Mouse (Mus musculus): Measurements from ENCODE around the gene Ctsd.

Ctsd gene

DNA sequence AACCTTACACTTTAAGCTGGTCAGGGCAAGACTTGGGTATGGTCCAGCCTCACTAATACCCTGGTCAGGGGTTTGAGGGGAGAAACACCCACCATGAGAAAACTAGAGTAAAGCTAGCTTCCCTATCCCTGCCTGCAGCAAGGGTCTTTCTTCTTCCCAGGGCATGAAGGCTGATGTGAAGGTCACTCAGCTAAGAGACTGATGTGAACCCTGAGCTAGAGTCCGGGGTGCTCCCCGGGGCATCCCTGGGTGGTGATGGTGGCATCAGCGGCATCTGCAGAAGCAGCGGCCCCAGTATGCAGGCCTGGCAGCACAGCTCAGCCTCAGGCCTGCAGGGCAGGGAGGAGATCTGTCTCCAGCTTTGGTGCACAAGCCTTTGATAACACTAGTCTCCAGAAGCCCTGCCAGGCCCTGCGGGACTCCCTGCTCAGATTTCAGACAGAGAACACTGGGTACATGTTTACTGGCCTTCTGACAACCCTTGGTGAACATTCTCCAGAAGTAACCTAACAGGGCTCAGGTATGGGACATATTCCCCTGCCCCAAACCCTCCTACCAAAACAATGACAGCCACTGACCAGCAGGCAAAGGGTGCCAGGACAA, 13.3 kb downstream of the Ctsd start:
- no peak for DNase-seq (ENCODE audit: low read depth, low spot score)

DNA sequence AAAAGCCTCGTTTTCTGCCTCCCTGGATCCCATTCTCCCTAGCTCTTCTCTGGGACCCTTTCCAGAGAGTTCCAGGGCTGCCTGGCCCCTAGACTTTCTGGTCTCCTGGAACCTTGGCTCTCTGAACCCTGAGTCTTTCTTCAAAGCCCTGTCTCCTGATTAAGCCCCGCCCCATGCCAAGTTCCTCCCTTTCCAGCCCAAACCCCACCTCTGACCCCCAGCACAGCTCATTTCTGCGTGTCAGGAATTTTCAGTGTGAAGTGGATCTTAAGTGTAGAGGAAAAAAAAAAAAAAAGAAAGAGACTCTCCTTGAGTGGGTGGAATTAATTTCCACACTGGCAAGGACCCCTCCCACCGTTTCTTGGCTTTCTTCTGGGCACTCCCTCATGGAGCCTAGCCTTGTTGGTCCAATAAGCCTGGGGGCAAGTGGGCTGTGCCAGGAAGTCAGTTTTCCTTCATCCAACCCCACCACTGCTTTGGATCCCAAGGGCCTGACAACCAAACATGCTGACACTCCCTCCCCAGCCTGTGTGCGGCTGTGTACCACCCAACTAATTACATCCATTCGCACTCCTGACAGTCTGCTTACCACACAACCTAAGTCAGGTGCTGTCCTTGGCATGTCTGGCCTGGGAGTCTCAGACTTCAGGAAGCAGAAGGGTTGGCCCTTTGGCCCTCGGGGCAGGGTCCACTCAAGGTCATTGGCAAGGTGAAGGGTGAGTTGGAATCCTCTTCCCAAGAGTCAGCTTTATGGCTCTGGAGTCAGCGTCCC, 14.0 kb downstream of the Ctsd start, which contains the start of gene Ifitm10:
Ifitm10 (minus strand) TSS at position 113 of the 772 bp plus-strand sequence.
- DNase-seq (ENCODE audit: low read depth, low spot score): no peak

DNA sequence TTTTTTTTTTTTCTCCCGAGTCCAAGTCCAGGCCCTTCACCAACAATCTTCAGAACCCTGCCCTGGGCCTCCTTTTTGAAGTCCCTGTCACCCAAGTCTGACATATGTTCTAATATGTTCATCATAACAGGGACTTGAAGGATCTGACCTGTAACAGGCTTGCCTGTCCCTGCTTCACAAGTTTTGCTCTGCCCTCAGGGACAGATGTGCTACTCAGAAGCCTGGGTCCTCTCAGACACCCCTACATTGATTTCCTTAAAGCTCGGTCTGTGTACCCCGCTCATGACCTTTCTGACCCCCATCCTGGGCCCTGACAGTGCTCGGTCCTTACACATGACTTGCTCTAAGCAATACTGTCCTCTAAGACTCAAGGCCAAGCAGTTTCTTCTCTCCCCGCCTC, 14.8 kb downstream of the Ctsd start:
- no peak for DNase-seq (ENCODE audit: low read depth, low spot score)

DNA sequence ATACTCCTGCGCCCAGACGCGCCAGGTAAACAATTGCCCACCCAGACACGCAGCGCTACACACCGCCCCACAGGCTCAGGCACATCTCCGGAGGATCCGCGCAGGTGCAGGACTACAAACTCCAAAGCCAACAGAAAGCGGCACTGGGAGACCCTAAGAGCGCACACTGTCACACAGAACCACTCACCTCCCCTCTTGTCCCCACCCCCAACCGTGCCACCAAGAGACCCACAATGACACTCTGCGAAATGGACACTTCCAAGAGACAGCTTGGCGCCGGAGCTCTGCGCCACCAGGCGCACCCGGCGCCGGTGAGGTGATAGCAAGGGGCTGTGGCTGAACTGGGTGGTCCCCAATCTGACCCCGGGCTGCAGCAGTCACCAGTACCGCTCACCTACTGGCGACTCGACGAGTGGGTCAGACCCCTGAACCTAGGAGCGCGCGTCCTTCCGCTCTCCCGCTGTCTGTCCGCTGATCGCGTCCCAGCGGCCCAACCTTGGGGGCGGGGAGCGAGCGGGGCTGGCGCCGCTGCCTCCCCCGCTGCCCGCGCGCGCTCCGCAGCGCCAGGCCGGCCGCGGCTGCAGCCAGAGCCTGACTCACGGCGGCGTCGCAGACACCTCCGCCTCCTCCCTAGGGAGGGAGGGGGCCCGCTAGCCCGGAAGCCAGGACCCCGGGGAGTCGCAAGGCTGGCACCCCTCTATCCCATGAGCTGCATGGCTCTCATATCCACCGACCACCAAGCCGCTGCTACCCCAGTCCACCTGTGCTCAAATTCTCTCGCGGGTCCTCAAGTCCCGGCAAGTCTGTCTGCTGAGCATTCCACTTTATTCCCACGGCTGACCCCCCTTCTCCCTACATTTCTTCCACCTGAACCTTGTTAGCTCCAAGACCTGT, 15.8 kb downstream of the Ctsd start:
- DNase-seq (ENCODE audit: low read depth, low spot score): no peak

DNA sequence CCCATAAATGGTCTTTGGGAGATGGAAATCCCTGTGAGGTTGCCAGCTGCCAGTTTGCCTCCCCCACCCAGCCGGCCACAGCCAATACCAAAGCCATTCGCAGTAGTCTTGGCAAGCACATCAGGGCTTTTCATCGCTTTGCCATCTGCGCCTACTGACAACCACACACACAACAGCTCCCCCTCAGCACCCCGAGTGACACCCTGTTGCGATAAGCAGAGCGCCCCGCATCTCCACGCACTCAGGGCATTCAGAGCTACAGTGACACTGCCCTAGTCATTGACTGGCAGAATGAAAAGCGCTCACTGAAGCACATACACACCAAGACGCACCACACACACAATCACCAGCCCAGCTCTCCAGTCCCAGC, 16.5 kb downstream of the Ctsd start:
- no peak for DNase-seq (ENCODE audit: low read depth, low spot score)

DNA sequence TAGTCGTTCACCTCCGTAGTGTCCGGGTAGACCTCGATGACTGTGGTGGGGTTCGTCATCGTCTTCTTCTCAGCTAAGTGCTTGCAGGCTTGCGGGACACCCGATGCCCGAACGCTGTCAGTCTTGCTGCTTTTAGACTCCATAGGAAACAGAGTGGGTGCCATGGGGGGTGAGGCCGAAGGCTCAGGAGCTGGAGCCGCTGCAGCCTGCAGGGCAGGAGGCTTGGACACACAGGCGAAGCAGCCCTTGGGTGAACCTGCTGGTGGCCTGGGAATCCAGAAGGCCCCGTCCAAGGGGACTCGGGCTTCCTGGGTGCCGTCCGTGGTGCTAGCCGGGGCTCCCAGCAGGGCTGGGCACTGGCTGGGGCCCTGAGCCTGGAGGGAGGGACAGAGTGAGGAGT, 16.9 kb downstream of the Ctsd start:
- DNase-seq (ENCODE audit: low read depth, low spot score): no peak

DNA sequence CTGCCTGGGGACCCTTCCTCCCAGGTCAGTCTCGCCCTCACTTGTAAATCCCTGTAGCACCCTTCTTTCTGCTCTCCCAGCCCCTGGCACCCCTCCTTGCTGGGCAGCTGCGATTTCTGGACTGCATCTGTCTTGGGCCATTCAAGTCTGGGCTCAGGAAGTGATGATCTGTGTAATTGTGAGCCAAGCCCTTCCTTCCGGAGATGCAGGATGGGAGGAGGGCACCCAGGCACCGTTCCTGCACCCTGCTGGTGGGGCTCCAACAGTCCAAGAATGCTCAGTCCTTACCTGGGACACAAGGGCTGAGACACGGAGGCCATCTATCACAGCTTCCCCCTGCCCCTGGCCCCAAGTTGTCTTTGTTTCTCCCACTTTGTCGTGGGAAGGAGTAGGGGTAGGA, 18.0 kb downstream of the Ctsd start:
- no peak for DNase-seq (ENCODE audit: low read depth, low spot score)

DNA sequence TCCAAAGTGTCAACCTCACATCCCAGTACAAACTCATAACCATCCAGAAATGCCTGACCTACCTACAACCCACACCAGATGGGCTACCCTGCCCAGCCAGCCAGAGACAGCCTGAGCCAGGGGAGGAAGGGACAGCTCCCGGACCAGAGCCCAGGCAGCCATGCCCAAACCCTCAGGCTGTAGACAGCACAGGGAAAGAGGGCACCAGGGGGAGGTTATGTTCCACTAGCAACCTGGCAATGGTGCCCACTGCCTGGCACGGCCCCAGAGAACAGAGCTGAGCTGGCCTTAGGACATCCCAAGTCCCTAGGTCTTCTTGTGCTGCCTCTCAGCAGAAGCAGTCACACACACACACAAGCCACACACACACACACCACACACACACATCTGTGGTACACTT, 19.0 kb downstream of the Ctsd start:
- no peak for DNase-seq (ENCODE audit: low read depth, low spot score)

DNA sequence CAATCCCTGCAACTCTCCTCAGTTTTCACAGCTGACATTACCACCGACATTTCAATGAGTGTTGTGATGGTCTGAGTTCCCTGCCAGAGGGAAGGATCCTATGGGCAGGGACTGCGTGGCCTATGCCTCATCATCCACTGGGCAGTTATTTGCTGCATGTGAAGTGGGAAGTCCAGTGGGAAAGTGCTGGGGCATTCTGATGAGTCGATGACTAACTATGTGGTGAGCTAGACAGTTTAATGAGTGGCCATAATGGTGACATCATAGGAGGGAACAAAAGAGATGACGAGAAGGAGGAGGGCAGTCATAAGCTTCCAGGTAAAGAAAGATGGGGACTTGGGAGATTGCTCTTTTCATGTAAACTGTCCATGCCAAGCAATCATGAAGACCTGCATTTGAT, 24.7 kb downstream of the Ctsd start:
- DNase-seq (ENCODE audit: low read depth, low spot score): no peak

DNA sequence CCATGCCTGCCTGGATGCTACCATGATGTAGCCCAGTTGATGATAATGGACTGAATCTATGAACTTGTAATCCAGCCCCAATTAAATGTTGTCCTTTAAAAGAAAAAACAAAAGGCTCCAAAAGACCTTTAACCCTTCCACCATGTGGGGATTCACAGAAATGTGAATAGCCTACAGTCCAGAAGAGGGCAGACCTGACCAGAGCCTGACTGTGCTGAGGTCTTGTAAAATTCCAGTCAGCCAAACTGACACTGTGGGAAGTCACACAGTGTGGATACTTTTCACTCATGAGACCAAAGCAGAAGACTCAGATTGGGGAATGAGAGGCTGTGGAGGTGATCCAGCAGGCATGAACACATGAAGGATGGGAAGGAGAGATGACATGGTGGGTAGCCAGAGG, 27.1 kb downstream of the Ctsd start:
- DNase-seq (ENCODE audit: low read depth, low spot score): no peak

DNA sequence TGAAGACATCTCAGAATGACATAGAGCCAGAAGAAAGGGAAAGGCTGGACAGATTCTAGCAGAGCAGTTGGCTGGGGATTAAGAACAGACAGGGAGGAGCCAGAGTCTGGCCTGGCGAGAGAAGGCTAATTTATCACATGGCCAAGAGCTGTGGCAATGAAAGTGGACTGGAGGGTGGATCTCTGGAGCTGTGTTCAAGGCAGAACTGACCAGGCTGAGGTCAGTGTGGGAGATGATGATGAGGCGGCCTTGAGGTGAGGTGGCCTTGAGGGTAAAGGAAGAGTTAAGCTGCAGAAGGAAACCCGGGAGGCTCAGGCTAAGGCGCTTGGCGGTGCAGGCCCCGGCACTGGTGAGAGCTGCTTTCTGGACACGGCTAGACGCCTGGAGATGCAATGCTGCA, 28.7 kb downstream of the Ctsd start:
- no peak for DNase-seq (ENCODE audit: low read depth, low spot score)

DNA sequence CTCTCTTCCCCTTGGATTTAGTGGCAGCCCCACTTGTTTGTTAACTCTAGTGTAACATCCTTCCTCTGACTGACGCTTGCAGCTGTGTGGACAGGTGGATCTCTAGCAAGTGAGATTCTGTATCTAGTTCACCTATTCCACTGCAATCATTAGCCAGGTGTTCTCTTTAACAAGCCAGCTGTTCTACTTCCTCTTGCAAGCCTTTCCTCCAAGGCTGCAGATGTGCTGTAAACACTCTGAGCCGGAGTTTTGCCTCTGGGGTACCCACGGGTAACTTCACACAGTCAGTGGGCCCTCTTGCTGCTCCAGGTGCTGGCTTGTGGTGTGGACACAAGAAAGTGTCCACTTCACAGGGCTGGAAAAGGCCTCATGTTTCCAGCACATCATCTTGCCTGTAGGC, 30.3 kb downstream of the Ctsd start:
- DNase-seq (ENCODE audit: low read depth, low spot score): no peak

DNA sequence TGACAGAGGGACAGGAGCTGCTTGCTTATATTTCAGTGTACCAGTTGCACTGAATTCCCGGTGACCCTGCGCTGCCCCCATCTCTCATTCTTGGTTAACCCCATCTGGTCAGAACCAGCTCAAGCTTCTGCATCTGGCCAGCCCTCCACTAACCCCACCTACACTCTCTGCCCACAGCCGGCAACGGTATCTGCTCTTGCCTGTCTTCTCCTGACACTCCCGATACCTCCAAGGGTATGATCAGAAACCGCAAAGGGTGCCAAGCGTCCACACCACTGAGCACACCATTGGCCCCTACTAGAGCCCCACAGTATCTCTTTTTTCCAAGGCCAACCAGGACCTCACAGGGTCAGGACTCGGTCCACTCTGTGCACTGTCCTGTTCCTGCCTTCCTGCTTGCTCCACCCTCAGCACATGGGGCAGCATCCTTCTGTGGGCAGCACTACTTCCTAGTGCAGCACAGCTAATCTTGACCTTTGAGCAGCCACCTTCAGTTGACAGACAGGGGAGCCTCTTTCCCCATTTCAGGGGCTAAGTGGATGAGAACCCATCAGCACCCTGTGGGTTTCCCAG, 33.1 kb downstream of the Ctsd start:
- DNase-seq (ENCODE audit: low read depth, low spot score): no peak

DNA sequence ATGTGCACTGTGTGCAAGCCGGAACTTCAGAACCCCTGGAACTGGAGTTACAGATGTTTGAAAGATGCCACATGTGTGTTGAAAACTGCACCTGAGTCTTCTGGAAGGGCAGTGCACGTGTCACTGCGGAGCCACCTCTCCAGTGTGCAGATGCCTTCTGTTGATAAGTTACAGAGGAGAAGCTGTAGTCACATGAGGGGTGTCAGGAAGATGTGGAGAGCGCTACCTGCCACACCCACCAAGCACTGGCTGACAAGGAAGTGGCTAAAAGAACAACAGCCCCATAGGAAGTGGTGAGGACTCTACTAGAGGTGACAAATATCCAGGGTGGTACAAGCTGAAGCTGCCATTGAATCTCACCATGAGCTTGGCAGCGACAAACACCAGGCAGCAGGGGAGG, 34.0 kb downstream of the Ctsd start:
- DNase-seq (ENCODE audit: low read depth, low spot score): peak; percentile 87

DNA sequence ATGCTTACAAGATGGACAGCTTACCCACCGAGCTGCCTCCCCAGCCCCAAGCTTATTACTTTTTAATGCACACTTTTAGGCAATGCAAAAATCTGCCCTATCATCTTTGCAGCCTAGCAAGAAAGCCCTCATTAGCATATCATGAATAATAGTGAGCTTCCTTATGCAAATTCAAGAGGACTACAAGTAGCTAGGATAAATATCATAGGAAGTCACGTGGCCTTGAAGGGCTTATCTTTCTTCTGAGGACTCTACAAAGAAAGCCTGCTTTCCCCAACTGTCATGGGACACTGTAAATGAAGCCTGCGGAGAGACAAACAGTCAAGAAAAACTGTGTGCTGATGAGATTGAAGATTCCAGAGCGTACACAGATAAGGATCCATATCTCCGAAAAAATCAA, 36.3 kb downstream of the Ctsd start:
- DNase-seq (ENCODE audit: low read depth, low spot score): peak; percentile 69

DNA sequence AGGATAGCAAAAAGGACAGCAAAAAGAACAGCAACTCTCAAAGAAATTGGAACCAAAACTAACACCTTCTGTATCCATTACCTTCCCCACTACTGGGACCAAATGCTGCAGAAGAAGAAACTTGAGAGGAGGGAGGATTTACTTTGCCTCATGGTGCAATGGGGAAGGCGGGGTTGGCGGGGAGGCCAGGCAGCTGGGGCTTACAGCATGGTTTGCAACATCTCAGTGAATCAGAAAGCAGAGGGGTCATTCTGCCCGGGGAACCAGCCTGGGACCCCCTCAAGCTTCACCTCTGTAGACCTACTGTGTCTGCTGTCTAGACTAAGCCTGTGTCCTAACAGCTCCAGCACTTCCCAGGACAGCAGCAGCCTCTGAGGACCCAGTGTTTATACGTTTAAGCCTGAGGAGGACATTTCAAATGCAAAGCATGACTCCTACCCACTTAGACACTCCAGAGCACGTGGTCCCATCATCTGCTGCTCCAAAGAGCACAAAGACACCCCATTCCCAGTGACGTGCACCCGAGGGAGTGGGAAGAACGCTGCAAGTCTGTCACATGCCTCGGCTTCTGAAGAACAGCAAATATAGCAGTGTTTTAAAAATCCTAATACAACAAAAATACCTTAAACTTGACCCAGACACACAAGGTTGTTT, 38.4 kb downstream of the Ctsd start:
- no peak for DNase-seq (ENCODE audit: low read depth, low spot score)

DNA sequence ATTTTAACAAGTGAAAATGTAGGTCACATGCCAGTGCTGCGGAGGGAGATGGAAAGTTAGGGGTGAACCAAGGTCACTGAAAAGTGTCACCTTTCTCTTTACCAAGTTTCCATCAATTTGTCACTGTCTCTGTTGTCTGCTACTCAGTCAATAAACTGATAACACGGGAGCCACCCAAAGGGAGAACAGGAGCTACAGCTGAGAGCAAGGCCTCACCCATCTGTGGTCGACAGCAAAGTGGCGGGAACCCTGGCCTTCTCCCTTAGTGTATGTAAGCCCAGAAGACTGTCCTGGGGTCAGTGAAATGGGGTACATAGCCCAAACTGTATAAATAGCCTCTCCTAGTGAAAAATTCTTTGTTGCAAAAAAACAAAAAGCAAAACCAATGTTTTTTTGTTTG, 40.3 kb downstream of the Ctsd start:
- DNase-seq (ENCODE audit: low read depth, low spot score): no peak

DNA sequence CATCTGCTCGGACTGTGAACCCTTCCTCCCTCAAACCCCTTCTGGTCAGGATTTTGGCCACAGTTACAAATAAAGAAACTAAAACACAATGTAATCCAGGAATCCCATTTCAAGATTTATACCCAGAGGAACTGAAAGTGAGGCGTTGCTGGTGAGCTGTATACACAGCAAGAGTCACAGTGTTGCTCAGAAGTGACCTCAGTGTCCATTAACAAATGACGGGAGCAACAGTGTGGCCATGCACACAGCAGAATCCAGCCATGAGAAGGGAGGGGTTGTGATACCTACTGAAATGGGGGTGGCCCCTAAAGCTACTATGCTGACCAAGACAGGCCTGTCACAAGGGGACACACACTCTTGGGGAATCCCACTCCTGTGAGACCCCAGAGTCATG, 45.6 kb downstream of the Ctsd start:
- no peak for DNase-seq (ENCODE audit: low read depth, low spot score)

DNA sequence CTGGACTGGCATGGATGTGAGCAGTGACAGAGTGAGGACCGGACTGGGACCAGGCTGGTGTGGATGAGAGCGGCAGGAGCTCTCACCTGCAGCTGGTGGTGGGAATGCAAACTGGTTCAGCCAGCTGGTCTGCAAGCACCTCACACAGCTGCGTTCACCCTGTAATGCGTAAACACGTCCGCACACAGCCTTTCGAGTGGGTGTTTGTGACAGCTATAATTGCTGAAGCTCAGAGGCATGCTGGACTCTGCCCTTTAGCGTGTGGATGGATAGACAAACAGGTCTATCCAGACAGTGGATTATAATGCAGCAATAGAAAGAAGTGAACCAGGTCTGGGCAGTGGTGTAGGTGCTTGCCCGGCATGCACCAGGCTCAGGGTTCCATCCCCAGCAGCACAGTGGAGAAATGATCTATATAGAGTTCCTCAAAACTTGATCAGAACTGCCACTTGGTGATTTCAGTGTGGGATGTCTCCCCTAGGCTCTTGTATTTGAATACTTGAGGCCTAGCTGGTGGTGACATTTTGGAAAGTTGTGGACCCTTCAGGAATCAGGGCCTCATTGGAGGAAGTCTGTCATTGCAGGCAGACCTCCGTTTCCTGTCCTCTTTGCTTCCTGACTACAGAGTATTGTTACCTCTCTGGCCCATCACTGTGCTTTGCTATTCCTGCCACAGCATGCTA, 46.1 kb downstream of the Ctsd start:
- no peak for DNase-seq (ENCODE audit: low read depth, low spot score)

DNA sequence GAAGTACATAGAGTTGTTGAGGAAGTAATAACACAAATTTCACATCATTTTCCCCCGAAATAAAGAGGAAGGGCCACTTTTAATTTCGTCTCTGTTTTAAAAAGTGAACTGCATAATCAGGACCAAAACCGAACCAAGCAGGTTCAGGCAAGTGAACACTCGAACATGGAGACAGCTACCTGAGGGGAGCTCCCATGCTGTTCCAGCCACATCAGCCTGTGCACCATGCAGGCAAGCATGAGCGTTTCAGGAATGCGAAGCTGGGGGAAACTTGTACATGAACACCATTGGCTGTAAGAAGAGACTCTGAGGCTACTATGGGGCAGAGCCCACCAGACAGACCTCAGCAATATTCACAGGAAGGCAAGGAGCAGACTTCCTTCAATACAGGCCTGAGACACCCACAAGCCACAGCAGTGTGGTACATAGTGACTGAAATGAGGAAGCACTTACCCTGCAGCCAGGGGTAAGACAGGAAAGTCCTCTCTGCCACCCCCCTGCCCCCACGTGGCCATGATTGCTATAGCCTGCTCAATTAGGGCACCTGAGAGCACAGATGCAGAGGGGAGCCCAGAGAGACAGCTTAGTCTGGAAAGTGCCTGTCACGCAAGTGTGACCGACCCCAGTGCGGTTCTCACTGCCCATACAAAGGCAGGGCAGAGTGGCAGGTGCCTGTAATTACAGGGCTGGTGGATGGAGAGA, 47.4 kb downstream of the Ctsd start:
- DNase-seq (ENCODE audit: low read depth, low spot score): peak; percentile 39

DNA sequence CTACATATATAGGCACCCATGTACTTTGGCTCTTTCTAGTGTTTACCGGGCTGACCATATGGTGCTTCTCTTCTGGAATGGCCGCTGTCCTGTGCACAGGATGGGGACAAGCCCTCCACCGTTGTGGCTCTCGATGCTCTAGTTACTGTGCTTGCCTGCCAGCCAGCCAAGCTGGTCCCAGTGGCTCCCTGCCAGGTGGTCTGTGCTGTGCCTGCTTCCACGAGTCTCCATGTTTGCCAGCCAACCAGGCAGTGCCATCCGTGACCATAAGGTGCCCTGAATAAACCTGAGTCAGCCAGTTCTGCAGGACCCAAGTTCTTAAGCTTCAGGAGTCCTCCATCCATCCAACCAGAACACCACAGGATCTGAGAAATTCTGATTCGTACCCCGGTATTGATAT, 52.7 kb downstream of the Ctsd start:
- no peak for DNase-seq (ENCODE audit: low read depth, low spot score)

All from CD4-positive helper T cell, adult 2 months (primary cell).